Mouse (Mus musculus): ENCODE data around the gene Cdk7. TPM values are rescaled to one million over a fixed set of nuclear protein-coding genes. Genes with fewer than 3 reads are reported as not detected.
A peak's percentile ranks its signal among the peaks of the same experiment; 100 is the strongest.

The Cdk7 gene
- polyA plus RNA-seq, 1 experiment from 2014 or later, result 54.8 TPM

GRCm38 (mm10) chr13:100682837-100683236 lies 47.9 kb downstream of the Cdk7 start:
- H3K4me1 ChIP-seq (ENCODE audit: insufficient read depth, low read depth, low read length), result no peaks in the 10 kb centered on the region
- H3K27ac ChIP-seq (ENCODE audit: low read length), result no peak overlapping the region
- no peak for TF ChIP-seq EP300 (IDR thresholded peaks at IDR 0.05)
- no peak for TF ChIP-seq CTCF (IDR thresholded peaks at IDR 0.05)
- no peaks in the 10 kb centered on the region for H3K36me3 ChIP-seq (ENCODE audit: insufficient read depth, low read length)
- DNase-seq (ENCODE audit: low spot score) (peak; percentile 23), ATAC-seq (peak; percentile 35)
- H3K4me2 ChIP-seq (replicated peaks; ENCODE audit: low read depth, low read length), result no peak overlapping the region
- H3K27me3 ChIP-seq (replicated peaks; ENCODE audit: insufficient read depth, low read length), result no peaks in the 10 kb centered on the region
- no peak overlapping the region for H3K4me3 ChIP-seq (ENCODE audit: low read depth, low read length)
- H3K9ac ChIP-seq (replicated peaks; ENCODE audit: low read depth), result no peak overlapping the region
- WGBS, result 55% methylated on average over 2 of the region's 2 CpGs
- no peaks in the 10 kb centered on the region for H3K9me3 ChIP-seq (ENCODE audit: low read length)

GRCm38 (mm10) chr13:100681615-100682014 lies 49.1 kb downstream of the Cdk7 start:
- no peak overlapping the region for H3K27ac ChIP-seq (ENCODE audit: low read length)
- H3K4me2 ChIP-seq (replicated peaks; ENCODE audit: low read depth, low read length), result no peak overlapping the region
- no peak overlapping the region for H3K4me3 ChIP-seq (ENCODE audit: low read depth, low read length)
- no peaks in the 10 kb centered on the region for H3K4me1 ChIP-seq (ENCODE audit: insufficient read depth, low read depth, low read length)
- H3K9me3 ChIP-seq (ENCODE audit: low read length), result no peaks in the 10 kb centered on the region
- no peaks in the 10 kb centered on the region for H3K36me3 ChIP-seq (ENCODE audit: insufficient read depth, low read length)
- TF ChIP-seq CTCF (IDR thresholded peaks at IDR 0.05) (no peak), EP300 (IDR thresholded peaks at IDR 0.05) (no peak)
- H3K9ac ChIP-seq (replicated peaks; ENCODE audit: low read depth), result no peak overlapping the region
- DNase-seq (ENCODE audit: low spot score) (no peak), ATAC-seq (no peak)
- 84% methylated on average over 8 of the region's 8 CpGs for WGBS
- no peaks in the 10 kb centered on the region for H3K27me3 ChIP-seq (replicated peaks; ENCODE audit: insufficient read depth, low read length)

GRCm38 (mm10) chr13:100675936-100676635 lies 54.7 kb downstream of the Cdk7 start:
- 62% methylated on average over 15 of the region's 15 CpGs for WGBS

GRCm38 (mm10) chr13:100670181-100670741 lies 60.5 kb downstream of the Cdk7 start:
- no peak for ATAC-seq
- 21% methylated on average over 9 of the region's 9 CpGs for WGBS
- Histone ChIP-seq H3K4me3 (ENCODE audit: low read depth, low read length) (peak overlapping the region; percentile 69), H3K9ac (replicated peaks; ENCODE audit: low read depth) (peak overlapping the region; percentile 54; the same call in 1 of the 2 replicates), H3K27me3 (replicated peaks; ENCODE audit: insufficient read depth, low read length) (no peaks in the 10 kb centered on the region), H3K4me1 (ENCODE audit: insufficient read depth, low read depth, low read length) (peaks cover 5% of the 10 kb centered on the region; the same call in 1 of the 2 replicates), H3K27ac (ENCODE audit: low read length) (peak overlapping the region; percentile 81; the same call in 1 of the 2 replicates), H3K36me3 (ENCODE audit: insufficient read depth, low read length) (no peaks in the 10 kb centered on the region), H3K9me3 (ENCODE audit: low read length) (no peaks in the 10 kb centered on the region), H3K4me2 (replicated peaks; ENCODE audit: low read depth, low read length) (peak overlapping the region; percentile 71)
- peak; percentile 40 for DNase-seq (ENCODE audit: low spot score)
- TF ChIP-seq EP300 (IDR thresholded peaks at IDR 0.05), result no peak
- TF ChIP-seq CTCF (IDR thresholded peaks at IDR 0.05), result no peak

More at GRCm38 (mm10) chr13:100675936-100676635, 54.7 kb downstream of the Cdk7 start:
- Histone ChIP-seq H3K9me3 (ENCODE audit: low read length) (no peaks in the 10 kb centered on the region), H3K36me3 (ENCODE audit: insufficient read depth, low read length) (no peaks in the 10 kb centered on the region), H3K4me2 (replicated peaks; ENCODE audit: low read depth, low read length) (no peak overlapping the region), H3K27me3 (replicated peaks; ENCODE audit: insufficient read depth, low read length) (no peaks in the 10 kb centered on the region), H3K27ac (ENCODE audit: low read length) (0 out of 2 replicates have a peak overlapping the region, but pooled peaks have one; percentile 14), H3K4me3 (ENCODE audit: low read depth, low read length) (no peak overlapping the region), H3K4me1 (ENCODE audit: insufficient read depth, low read depth, low read length) (0 out of 2 replicates have a peak, but pooled peaks cover under 1% of the 10 kb centered on the region), H3K9ac (replicated peaks; ENCODE audit: low read depth) (no peak overlapping the region)
- TF ChIP-seq EP300 (IDR thresholded peaks at IDR 0.05), result no peak
- no peak for TF ChIP-seq CTCF (IDR thresholded peaks at IDR 0.05)
- ATAC-seq (peak; percentile 59; the same call in 1 of the 2 replicates), DNase-seq (ENCODE audit: low spot score) (peak; percentile 36)

GRCm38 (mm10) chr13:100669291-100670022 lies 61.3 kb downstream of the Cdk7 start, which contains the start of gene Ccdc125:
TSS of gene Ccdc125 (plus strand) at chr13:100669717.
- Histone ChIP-seq H3K9me3 (ENCODE audit: low read length) (no peaks in the 10 kb centered on the region), H3K27ac (ENCODE audit: low read length) (peak within 1 kb of the TSS; percentile 81), H3K4me3 (ENCODE audit: low read depth, low read length) (peak within 1 kb of the TSS; percentile 69), H3K27me3 (replicated peaks; ENCODE audit: insufficient read depth, low read length) (no peaks in the 10 kb centered on the region), H3K9ac (replicated peaks; ENCODE audit: low read depth) (peak within 1 kb of the TSS; percentile 54), H3K4me1 (ENCODE audit: insufficient read depth, low read depth, low read length) (peaks cover 5% of the 10 kb centered on the region; the same call in 1 of the 2 replicates), H3K36me3 (ENCODE audit: insufficient read depth, low read length) (no peaks in the 10 kb centered on the region), H3K4me2 (replicated peaks; ENCODE audit: low read depth, low read length) (peak within 1 kb of the TSS; percentile 71)
- ATAC-seq, result peak; percentile 71
- DNase-seq (ENCODE audit: low spot score), result peak; percentile 50
- 0 out of 2 replicates have a peak, but pooled peaks have one; percentile 10 for TF ChIP-seq CTCF (IDR thresholded peaks at IDR 0.05)
- no peak for TF ChIP-seq EP300 (IDR thresholded peaks at IDR 0.05)
- under 1% methylated on average over 44 of the region's 44 CpGs for WGBS
